Mouse (Mus musculus) MEL (cell line): ENCODE measurements around the gene Rnd1. TPM values are rescaled to one million over a fixed set of nuclear protein-coding genes. Genes with fewer than 3 reads are reported as not detected.
A peak's percentile ranks its signal among the peaks of the same experiment; 100 is the strongest.

Experiments
- DNase-seq: peaks from one replicate; pipeline ENCODE4 v3.0.0; 2011; ENCODE audit warnings: low read depth, low spot score
- H3K27ac ChIP-seq: 2 replicates; pipeline ENCODE4 v1.5.1; 2012; ENCODE audit warnings: low read depth, mild to moderate bottlenecking, control low read depth, low read length, moderate library complexity; ENCODE audit not compliant: control insufficient read depth
- H3K27me3 ChIP-seq, 2 experiments: fragments of 150-350 bp in 1 of 2; sonication (generic) in 1 of 2; 2 replicates each; pipeline ENCODE4 v1.6.1; 2012; ENCODE audit warnings: low read length in 2 of 2, mild to moderate bottlenecking in 2 of 2, improper control_type of control experiment in 1 of 2, moderate library complexity in 1 of 2; ENCODE audit not compliant: insufficient read depth in 2 of 2, control insufficient read depth in 1 of 2
- H3K36me3 ChIP-seq, 2 experiments: 2 replicates each; pipeline ENCODE4 v1.6.1; 2012 to 2014; ENCODE audit warnings: low read length in 2 of 2, improper control_type of control experiment in 1 of 2, inconsistent platforms in 1 of 2, mild to moderate bottlenecking in 1 of 2; ENCODE audit not compliant: insufficient read depth in 2 of 2, control insufficient read depth in 1 of 2
- H3K4me1 ChIP-seq, 2 experiments: fragments of 150-350 bp in 1 of 2; sonication (generic) in 1 of 2; 2 replicates each; pipeline ENCODE4 v1.6.1; 2012; ENCODE audit warnings: low read length in 2 of 2, improper control_type of control experiment in 1 of 2, mild to moderate bottlenecking in 1 of 2; ENCODE audit not compliant: insufficient read depth in 2 of 2, control insufficient read depth in 1 of 2
- H3K4me3 ChIP-seq, 2 experiments: fragments of 150-350 bp in 1 of 2; sonication (generic) in 1 of 2; 2 replicates each; pipeline ENCODE4 v1.5.1; 2012; ENCODE audit warnings: low read depth in 2 of 2, low read length in 2 of 2, mild to moderate bottlenecking in 2 of 2, moderate library complexity in 2 of 2, control low read depth in 1 of 2, improper control_type of control experiment in 1 of 2; ENCODE audit not compliant: control insufficient read depth in 1 of 2, insufficient read depth in 1 of 2
- H3K79me2 ChIP-seq: 2 replicates; pipeline ENCODE4 v1.6.1; 2012; ENCODE audit warnings: mild to moderate bottlenecking, low read length, moderate library complexity; ENCODE audit not compliant: control insufficient read depth, poor library complexity, insufficient read depth
- H3K9ac ChIP-seq: 2 replicates; pipeline ENCODE4 v1.6.1; 2012; ENCODE audit warnings: low read depth, mild to moderate bottlenecking, control low read depth, low read length, moderate library complexity; ENCODE audit not compliant: control insufficient read depth, poor library complexity, severe bottlenecking
- H3K9me3 ChIP-seq: fragments of 150-350 bp; sonication (generic); replicated peaks from 2 replicates; pipeline ENCODE4 v1.6.1; 2012; ENCODE audit warnings: mild to moderate bottlenecking, low read length, improper control_type of control experiment, moderate library complexity; ENCODE audit not compliant: insufficient read depth
- BHLHE40 ChIP-seq: IDR thresholded peaks from 2 replicates; pipeline ENCODE4 v1.6.1; 2012; ENCODE audit warnings: low read depth, mild to moderate bottlenecking, inconsistent platforms, low read length, improper control_type of control experiment, borderline replicate concordance
- CHD2 ChIP-seq: IDR thresholded peaks from 2 replicates; pipeline ENCODE4 v1.6.1; 2011; ENCODE audit warnings: low read length, improper control_type of control experiment
- CTCF ChIP-seq, 3 experiments: IDR thresholded peaks in 2 of 3; conservative IDR thresholded peaks in 1 of 3; 2 replicates each; pipeline ENCODE4 v1.5.1; 2011 to 2012; ENCODE audit warnings: low read length in 3 of 3, low read depth in 2 of 3, mild to moderate bottlenecking in 2 of 3, improper control_type of control experiment in 1 of 3, inconsistent platforms in 1 of 3, mixed read lengths in 1 of 3, moderate library complexity in 1 of 3; ENCODE audit not compliant: control insufficient read depth in 1 of 3, insufficient read depth in 1 of 3, poor library complexity in 1 of 3, severe bottlenecking in 1 of 3
- E2F4 ChIP-seq: IDR thresholded peaks from 2 replicates; pipeline ENCODE4 v1.6.1; 2011; ENCODE audit warnings: low read depth, low read length, improper control_type of control experiment, borderline replicate concordance
- ELF1 ChIP-seq: IDR thresholded peaks from 2 replicates; pipeline ENCODE4 v1.6.1; 2014; ENCODE audit warnings: low read depth, mild to moderate bottlenecking, inconsistent platforms, low read length, improper control_type of control experiment, moderate library complexity
- EP300 ChIP-seq, 2 experiments: IDR thresholded peaks; 2 replicates each; pipeline ENCODE4 v1.6.1; 2011; ENCODE audit warnings: improper control_type of control experiment in 2 of 2, low read length in 2 of 2, low read depth in 1 of 2, mild to moderate bottlenecking in 1 of 2
- ETS1 ChIP-seq: IDR thresholded peaks from 2 replicates; pipeline ENCODE4 v1.6.1; 2012; ENCODE audit warnings: low read depth, mild to moderate bottlenecking, inconsistent platforms, low read length, improper control_type of control experiment, moderate library complexity
- GABPA ChIP-seq: IDR thresholded peaks from 2 replicates; pipeline ENCODE4 v1.6.1; 2012; ENCODE audit warnings: low read depth, mild to moderate bottlenecking, inconsistent platforms, low read length, improper control_type of control experiment, moderate library complexity
- GATA1 ChIP-seq: IDR thresholded peaks from 2 replicates; pipeline ENCODE4 v1.6.1; 2011; ENCODE audit warnings: low read depth, low read length, improper control_type of control experiment
- HCFC1 ChIP-seq: IDR thresholded peaks from 2 replicates; pipeline ENCODE4 v1.6.1; 2012; ENCODE audit warnings: low read depth, mild to moderate bottlenecking, inconsistent platforms, low read length, improper control_type of control experiment, moderate library complexity
- KAT2A ChIP-seq: conservative IDR thresholded peaks from 2 replicates; pipeline ENCODE4 v1.6.1; 2012; ENCODE audit warnings: low read depth, low read length, improper control_type of control experiment, inconsistent platforms
- MAFK ChIP-seq: IDR thresholded peaks from 2 replicates; pipeline ENCODE4 v1.6.1; 2011; ENCODE audit warnings: low read depth, mild to moderate bottlenecking, low read length, improper control_type of control experiment, borderline replicate concordance
- MAX ChIP-seq: IDR thresholded peaks from 2 replicates; pipeline ENCODE4 v1.6.1; 2011; ENCODE audit warnings: low read length, improper control_type of control experiment
- MAZ ChIP-seq: IDR thresholded peaks from 2 replicates; pipeline ENCODE4 v1.6.1; 2012; ENCODE audit warnings: low read depth, mild to moderate bottlenecking, inconsistent platforms, low read length, improper control_type of control experiment
- MEF2A ChIP-seq: IDR thresholded peaks from 2 replicates; pipeline ENCODE4 v1.6.1; 2014; ENCODE audit warnings: low read depth, mild to moderate bottlenecking, inconsistent platforms, low read length, improper control_type of control experiment; ENCODE audit not compliant: poor library complexity, insufficient replicate concordance, severe bottlenecking; ENCODE audit errors: extremely low read depth
- MXI1 ChIP-seq: IDR thresholded peaks from 2 replicates; pipeline ENCODE4 v1.6.1; 2011; ENCODE audit warnings: mild to moderate bottlenecking, low read depth, low read length, improper control_type of control experiment
- MYB ChIP-seq: IDR thresholded peaks from 2 replicates; pipeline ENCODE4 v1.6.1; 2011; ENCODE audit warnings: mild to moderate bottlenecking, low read depth, low read length, improper control_type of control experiment
- MYC ChIP-seq: IDR thresholded peaks from 2 replicates; pipeline ENCODE4 v1.6.1; 2011; ENCODE audit warnings: low read depth, mild to moderate bottlenecking, low read length, improper control_type of control experiment, moderate library complexity
- NELFE ChIP-seq: IDR thresholded peaks from 2 replicates; pipeline ENCODE4 v1.6.1; 2011; ENCODE audit warnings: low read depth, low read length, improper control_type of control experiment
- POLR2A ChIP-seq, 2 experiments: IDR thresholded peaks; 2 replicates each; pipeline ENCODE4 v1.6.1; 2011 to 2012; ENCODE audit warnings: low read length in 2 of 2, mild to moderate bottlenecking in 2 of 2, control low read depth in 1 of 2, improper control_type of control experiment in 1 of 2, low read depth in 1 of 2, moderate library complexity in 1 of 2; ENCODE audit not compliant: control insufficient read depth in 1 of 2, insufficient read depth in 1 of 2, poor library complexity in 1 of 2
- POLR2AphosphoS2 ChIP-seq: IDR thresholded peaks from 2 replicates; pipeline ENCODE4 v1.6.1; 2011; ENCODE audit warnings: low read length, improper control_type of control experiment
- POLR2AphosphoS5 ChIP-seq: IDR thresholded peaks from 2 replicates; pipeline ENCODE4 v1.6.1; 2012; ENCODE audit warnings: low read depth, borderline replicate concordance, mild to moderate bottlenecking, inconsistent platforms, low read length, moderate library complexity, mixed read lengths
- RAD21 ChIP-seq: IDR thresholded peaks from 2 replicates; pipeline ENCODE4 v1.6.1; 2011; ENCODE audit warnings: mild to moderate bottlenecking, low read depth, low read length, improper control_type of control experiment
- SMC3 ChIP-seq: IDR thresholded peaks from 2 replicates; pipeline ENCODE4 v1.6.1; 2011; ENCODE audit warnings: low read depth, low read length, improper control_type of control experiment
- TAL1 ChIP-seq: IDR thresholded peaks from 2 replicates; pipeline ENCODE4 v1.6.1; 2012; ENCODE audit warnings: mild to moderate bottlenecking, inconsistent platforms, low read length, moderate library complexity, mixed read lengths
- TCF12 ChIP-seq: IDR thresholded peaks from 2 replicates; pipeline ENCODE4 v1.6.1; 2014; ENCODE audit warnings: low read depth, mild to moderate bottlenecking, inconsistent platforms, low read length, improper control_type of control experiment, moderate library complexity
- USF1 ChIP-seq: IDR thresholded peaks from 2 replicates; pipeline ENCODE4 v1.6.1; 2014; ENCODE audit warnings: low read depth, mild to moderate bottlenecking, inconsistent platforms, low read length, improper control_type of control experiment, moderate library complexity
- USF2 ChIP-seq, 2 experiments: IDR thresholded peaks; 2 replicates each; pipeline ENCODE4 v1.6.1; 2011 to 2012; ENCODE audit warnings: improper control_type of control experiment in 2 of 2, low read length in 2 of 2, borderline replicate concordance in 1 of 2, inconsistent platforms in 1 of 2, low read depth in 1 of 2, mild to moderate bottlenecking in 1 of 2; ENCODE audit not compliant: insufficient read depth in 1 of 2
- ZC3H11A ChIP-seq: IDR thresholded peaks from 2 replicates; pipeline ENCODE4 v1.6.1; 2012; ENCODE audit warnings: low read depth, mild to moderate bottlenecking, inconsistent platforms, low read length, improper control_type of control experiment
- ZKSCAN1 ChIP-seq: IDR thresholded peaks from 2 replicates; pipeline ENCODE4 v1.6.1; 2012; ENCODE audit warnings: low read depth, mild to moderate bottlenecking, inconsistent platforms, low read length, improper control_type of control experiment, moderate library complexity
- ZNF384 ChIP-seq: IDR thresholded peaks from 2 replicates; pipeline ENCODE4 v1.6.1; 2012; ENCODE audit warnings: low read depth, mild to moderate bottlenecking, inconsistent platforms, low read length, improper control_type of control experiment
- polyA plus RNA-seq, 2 experiments: library from polyadenylated mRNA; stranded (reverse) in 1 of 2; unstranded in 1 of 2; fragments of >175 nt in 1 of 2; fragments of >200 nt in 1 of 2; gene quantifications; 2 replicates each; pipeline versions ENCODE4 v1.2.1 to v1.2.4; 2012; ENCODE audit warnings: low replicate concordance in 2 of 2, low read depth in 1 of 2; ENCODE audit not compliant: insufficient read length in 2 of 2, insufficient read depth in 1 of 2, missing spikeins in 1 of 2
- total RNA-seq: library from RNA; depleted of rRNA; stranded (reverse); fragments of 300-350 nt; gene quantifications from 2 replicates; pipeline ENCODE4 v1.2.3, GENCODE M21; 2012

Gene Rnd1
- total and polyA plus RNA-seq, 3 experiments = 5.5 to 6.0 TPM; not detected in 1

DNA sequence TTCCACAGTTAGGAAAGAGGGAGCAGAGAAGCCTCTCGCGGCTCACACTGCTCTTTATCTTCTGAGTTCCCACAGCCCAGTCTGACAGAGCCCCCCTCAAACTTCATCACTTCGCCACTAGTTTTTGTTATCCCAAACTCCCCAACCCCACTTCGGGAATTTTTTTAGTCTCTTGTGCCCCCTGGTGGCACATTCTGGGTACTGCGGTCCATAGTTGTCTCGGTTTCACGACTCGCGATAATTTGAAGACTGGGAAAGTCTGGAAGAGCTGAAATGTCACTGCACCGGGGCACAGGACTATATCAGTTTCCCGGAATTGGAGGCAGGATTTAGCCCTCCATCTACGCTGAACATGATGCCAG is 60.1 kb downstream of the Rnd1 start (continued):
- no peak for TF ChIP-seq ETS1
- TF ChIP-seq POLR2AphosphoS5 = no peak
- no peak for TF ChIP-seq KAT2A
- no peak for TF ChIP-seq USF2 (IDR thresholded peaks at IDR 0.05; ENCODE audit: borderline replicate concordance in 1 of 2, insufficient read depth in 1 of 2, low read depth in 1 of 2, low read length in 2 of 2)
- 0 out of 2 replicates have a peak, but pooled peaks have one; percentile 40 for TF ChIP-seq MYC
- TF ChIP-seq TCF12 = no peak
- TF ChIP-seq MYB = no peak
- no peak for TF ChIP-seq GABPA
- no peak for TF ChIP-seq POLR2A (IDR thresholded peaks at IDR 0.05; ENCODE audit: control insufficient read depth in 1 of 2, insufficient read depth in 1 of 2, low read depth in 1 of 2, low read length in 2 of 2, poor library complexity in 1 of 2)
- no peak for TF ChIP-seq MAFK
- peak; percentile 13; the same call in 1 of the 2 replicates for TF ChIP-seq MXI1
- no peak for TF ChIP-seq MEF2A
- no peak; the same call in 1 of the 2 replicates for TF ChIP-seq MAZ
- TF ChIP-seq ZNF384 = peak; percentile 39; the same call in 1 of the 2 replicates
- TF ChIP-seq MAX = no peak; the same call in 1 of the 2 replicates
- TF ChIP-seq BHLHE40 = no peak
- TF ChIP-seq E2F4 = no peak
- no peak for TF ChIP-seq USF1
- TF ChIP-seq POLR2AphosphoS2 = no peak
- TF ChIP-seq NELFE = no peak
- peak; percentile 87 for TF ChIP-seq CHD2
- no peak for TF ChIP-seq ZKSCAN1

DNA sequence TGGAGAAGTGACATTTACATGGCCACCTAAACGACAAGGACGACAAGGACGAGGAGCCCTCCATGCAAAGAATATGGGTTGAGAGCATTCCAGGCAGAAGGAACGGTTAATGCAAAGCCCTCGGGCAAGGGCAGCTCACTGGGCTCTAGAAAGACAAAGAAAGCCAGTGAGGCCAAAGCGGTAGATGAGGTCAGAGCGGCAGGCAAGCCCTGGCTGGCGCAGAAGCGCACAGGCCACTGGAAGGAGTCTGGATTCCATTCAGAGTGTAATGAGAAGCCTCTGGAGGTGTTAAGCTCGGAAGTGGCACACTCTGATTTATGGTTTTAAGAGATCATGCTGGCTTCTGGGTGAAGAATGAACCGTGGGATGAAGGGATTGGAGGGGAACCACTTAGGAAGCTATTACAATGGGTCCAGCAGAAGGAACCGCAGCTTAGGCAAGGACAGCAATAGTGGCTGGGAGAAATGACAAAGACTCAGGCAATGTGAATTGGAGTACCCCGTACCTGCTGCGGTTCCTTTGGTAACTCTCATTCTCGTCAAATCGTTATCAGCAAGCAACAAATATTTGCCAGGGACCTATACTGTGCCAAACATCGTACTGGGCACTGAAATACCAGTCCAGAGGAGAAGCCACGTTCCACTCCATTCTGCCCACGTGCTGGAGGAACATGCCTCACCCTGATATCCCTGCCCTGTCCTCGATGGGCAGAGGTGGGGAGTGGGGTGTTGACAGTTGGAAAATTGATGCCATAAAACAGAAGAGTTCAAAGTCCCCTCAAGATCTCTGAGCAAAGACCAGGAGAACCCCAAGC is 60.7 kb downstream of the Rnd1 start:
- no peak overlapping the region for H3K27ac ChIP-seq
- peaks cover 5 to 7% of the 10 kb centered on the region in 2 experiments; a peak in 2 of 4 replicates for H3K27me3 ChIP-seq
- H3K4me3 ChIP-seq = peak overlapping the region; percentile 41 to 45
- H3K9me3 ChIP-seq = no peaks in the 10 kb centered on the region
- no peaks in the 10 kb centered on the region for H3K79me2 ChIP-seq
- H3K36me3 ChIP-seq = peaks cover 0 to 3% of the 10 kb centered on the region in 2 experiments; a peak in 1 of 4 replicates
- peak overlapping the region; percentile 40 for H3K9ac ChIP-seq
- no peak for DNase-seq
- H3K4me1 ChIP-seq = peaks cover 0 to 13% of the 10 kb centered on the region in 2 experiments; a peak in 3 of 4 replicates
- TF ChIP-seq TCF12 (no peak), ETS1 (no peak), ZC3H11A (no peak; the same call in 1 of the 2 replicates), ZNF384 (no peak), EP300 (IDR thresholded peaks at IDR 0.05; ENCODE audit: low read depth in 1 of 2, low read length in 2 of 2) (no peak), GABPA (no peak), NELFE (no peak), TAL1 (no peak), CTCF (IDR thresholded peaks at IDR 0.05 in 2 of 3, conservative IDR thresholded peaks at IDR 0.05 in 1 of 3; ENCODE audit: control insufficient read depth in 1 of 3, insufficient read depth in 1 of 3, low read depth in 2 of 3, low read length in 3 of 3, poor library complexity in 1 of 3, severe bottlenecking in 1 of 3) (no peak), POLR2AphosphoS5 (no peak), CHD2 (no peak), HCFC1 (no peak), ZKSCAN1 (no peak), SMC3 (no peak), RAD21 (no peak), MYB (no peak), ELF1 (no peak), MAZ (0 out of 2 replicates have a peak, but pooled peaks have one; percentile 9), MAX (peak; percentile 64), GATA1 (0 out of 2 replicates have a peak, but pooled peaks have one; percentile 14), MYC (no peak), USF1 (no peak)
